Mouse (Mus musculus) kidney, postnatal 25 days (tissue): ENCODE measurements around the gene Rftn1.

ENCODE experiments used
- DNase-seq, 2 experiments: peaks; one replicate each; pipeline ENCODE4 v3.0.0; 2021; ENCODE audit warnings: mixed read lengths in 2 of 2

Rftn1 gene

DNA sequence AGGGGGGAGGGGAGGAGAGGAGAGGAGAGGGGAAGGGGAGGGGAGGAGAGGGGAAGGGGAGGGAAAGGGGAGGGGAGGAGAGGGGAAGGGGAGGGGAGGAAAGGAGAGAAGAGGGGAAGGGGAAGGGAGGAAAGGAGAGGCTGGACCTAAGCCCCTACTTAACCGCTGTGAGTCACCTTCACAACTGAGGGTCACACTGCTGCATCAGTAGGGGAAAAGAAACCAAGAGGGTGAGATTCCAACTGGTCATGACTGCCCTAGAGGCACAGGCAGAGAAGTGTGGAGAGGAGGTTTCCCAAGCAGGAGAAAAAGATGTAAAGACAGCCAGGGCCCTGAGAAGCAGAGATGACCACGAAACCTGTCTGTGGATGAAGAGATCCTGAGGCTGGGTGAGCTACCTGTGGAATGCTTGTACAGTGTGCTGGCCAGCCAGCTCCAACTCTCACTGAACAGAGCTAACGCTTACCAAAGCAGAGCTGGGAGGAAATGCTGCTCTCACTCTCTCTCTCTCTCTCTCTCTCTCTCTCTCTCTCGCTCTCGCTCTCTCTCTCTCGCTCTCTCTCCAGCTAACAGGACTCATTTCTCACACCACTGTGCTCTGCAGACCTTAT, 19.4 kb downstream of the Rftn1 start:
- no peak for DNase-seq

DNA sequence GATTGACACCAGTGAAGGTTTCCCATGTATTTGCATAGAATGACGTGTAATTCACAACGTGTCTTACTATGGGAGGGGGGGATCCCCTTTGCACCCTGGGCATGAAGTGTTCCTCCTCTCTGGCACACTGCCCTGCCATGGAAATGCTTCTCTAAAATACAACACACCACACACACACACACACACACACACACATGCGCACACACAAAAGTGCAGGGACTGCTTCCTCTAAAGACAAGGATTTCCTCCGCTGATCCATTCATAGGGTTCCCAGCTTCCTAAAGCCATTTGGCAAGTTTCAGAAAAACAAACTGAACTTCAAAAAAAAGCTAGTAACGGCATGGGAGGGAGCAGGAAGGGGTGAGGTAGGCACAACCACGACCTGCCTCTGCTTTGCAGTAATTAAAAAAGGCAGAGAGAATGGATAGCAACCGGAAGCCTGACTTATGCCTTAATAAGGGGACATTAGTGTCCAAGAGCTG, 20.5 kb downstream of the Rftn1 start:
- DNase-seq: peak; percentile 81 to 84

DNA sequence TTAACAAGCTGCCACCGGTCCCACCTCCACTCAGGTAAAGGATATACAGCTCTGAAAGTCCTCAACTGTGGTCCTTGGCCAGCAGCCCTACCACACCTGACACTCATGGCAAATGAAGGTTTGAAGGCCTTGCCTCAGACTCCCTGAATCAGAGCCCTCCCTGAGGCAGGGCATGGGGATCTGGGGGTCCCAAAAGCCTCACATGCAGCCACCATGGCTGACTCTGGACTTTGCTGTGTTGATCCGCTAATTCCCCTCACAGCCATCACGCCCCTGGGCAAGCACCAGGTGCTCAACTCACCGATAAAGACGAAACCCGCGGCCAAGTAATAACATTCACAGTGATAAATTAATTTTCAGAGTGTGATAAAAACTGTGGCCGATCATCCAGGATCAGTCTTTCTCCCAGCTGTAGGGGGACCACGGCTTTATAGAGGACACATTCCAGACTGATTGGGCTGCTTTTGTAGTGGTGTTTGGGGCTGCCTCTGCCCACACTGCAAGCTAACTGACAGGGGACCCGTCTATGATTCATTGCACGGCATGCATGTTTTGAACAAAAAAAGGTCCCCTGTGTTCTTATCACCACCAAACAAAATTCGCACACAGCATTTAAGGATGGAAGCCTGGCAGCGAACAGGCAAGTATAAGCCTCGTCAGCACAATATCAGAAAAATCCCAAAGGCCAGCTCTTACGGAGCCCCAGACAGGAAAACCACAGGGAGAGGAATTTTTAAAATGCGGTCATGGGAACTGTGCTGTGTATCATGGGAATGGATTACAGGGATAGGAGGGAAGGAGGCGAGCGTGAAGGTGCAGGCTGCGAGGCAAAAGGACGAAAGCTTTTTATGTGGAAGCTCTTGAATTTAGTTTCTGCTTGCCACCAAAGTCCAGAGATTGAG, 29.3 kb downstream of the Rftn1 start:
- peak in 1 of 2 experiments; percentile 11 for DNase-seq

DNA sequence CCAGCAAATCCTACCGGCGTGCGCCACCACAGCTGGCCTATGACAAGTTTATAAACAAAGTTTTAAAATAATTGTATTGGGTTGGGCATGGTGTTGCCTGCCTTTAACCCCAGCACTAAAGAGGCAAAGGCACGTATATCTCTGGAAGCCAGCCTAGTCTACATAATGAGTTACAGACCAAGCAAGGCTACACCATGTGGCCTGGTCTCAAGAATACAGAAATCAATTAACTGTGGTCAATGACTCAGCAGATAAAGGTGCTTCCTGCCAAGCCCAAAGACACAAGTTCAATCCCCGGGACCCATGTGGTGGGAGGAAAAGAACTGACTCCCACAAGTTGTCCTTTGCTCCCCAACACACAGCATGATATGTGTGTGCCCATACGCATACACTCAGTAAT, 30.1 kb downstream of the Rftn1 start:
- DNase-seq: no peak

DNA sequence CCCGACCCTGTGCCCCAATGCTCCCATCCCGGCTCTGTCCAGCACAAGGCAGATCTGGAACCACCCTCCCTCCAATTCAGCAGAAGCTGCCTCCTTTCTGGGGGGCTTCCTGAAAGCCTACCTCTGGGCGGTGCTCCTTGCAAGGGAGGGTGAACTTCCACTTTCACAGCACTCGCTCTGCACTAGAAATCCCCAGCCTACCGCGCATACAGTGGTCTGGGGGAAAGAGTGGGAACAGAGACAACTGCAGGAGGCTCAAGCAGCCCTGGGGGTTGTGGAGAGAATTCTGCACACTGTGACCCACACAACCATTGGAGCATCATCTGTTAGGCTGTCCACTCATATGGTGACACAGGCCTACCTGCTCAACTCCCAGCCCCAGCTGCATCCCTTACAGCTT, 30.7 kb downstream of the Rftn1 start:
- DNase-seq: no peak

DNA sequence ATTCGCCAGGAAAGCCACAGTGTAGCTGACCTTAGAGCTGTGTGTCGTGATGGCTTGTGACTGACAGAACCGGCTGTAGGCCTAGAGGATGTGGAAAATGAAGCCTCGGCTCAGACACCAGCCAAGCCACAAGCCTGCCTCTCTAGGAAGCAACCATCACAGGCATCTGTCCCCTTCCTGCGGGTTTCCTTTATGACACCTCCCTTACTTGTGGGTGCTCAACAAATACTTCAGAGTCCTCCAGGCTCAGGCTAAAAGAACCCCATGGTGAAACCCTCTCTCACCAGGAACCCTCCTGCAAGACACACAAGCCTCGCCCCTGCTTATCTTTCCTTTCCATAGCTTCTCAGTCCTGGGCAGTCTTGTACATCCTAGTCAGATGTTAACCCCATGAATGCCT, 31.9 kb downstream of the Rftn1 start:
- no peak for DNase-seq

DNA sequence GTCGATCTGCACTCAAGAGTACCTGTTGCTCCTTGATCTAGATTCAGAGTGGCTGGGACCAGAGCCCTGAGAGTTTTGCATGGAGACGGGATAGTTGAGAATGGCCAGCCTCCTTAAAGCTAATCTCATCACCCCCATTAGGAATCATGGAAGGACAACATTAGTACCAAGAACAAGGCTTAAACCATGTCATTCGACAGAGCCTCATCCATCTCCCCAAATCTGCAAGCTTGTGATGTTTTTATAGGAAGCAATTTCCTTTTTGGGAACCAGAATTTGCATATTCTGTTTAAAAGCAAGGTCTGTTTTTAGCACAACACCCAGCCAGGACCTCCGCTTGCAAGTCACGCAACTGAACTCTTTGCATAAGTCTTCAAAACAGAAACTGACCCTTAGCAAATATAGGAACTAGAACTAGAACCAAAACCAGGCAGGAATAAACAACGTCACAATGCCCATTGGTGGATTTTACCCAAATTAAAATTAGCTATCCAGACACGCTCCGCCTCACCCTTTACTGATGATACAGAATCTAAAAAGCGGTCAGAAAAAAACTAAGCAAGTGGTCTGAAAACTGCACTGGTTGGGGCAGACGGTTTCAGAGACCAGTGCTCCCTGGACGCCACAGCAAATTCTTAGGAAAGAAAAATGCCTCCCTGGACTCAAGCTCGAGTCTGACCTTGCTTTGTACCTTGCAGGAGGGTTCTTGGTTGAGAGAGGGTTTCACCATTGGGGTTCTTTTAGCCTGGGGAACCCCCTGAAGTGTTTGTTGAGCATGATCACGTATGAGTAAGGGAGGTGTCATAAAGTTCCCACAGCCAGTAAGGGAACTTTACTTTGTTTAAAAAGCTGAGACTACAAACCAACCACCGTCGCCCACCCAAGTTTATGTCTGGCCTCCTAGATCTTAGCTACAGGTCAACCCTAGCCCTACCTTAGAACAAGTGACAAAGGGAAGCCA, 33.0 kb downstream of the Rftn1 start:
- no peak for DNase-seq

DNA sequence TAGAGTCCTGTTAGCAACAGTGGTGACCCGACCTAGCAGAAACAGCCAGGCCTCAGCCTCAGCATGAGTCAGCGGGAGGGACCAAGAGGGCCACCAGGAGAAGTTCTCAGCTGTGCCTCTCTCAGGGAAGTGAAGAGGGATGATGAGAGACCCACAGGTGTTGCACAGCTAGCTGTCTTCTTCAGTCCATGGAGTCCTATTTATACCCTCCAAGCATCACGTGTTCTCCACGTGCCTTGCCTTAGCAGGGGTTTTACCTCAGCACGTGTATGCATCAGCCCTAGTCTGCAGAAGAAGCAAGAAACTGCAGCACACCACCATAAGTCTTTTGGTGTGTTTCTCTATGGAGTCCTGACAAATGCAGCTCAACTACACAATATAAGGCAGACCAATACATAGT, 38.4 kb downstream of the Rftn1 start:
- no peak for DNase-seq

DNA sequence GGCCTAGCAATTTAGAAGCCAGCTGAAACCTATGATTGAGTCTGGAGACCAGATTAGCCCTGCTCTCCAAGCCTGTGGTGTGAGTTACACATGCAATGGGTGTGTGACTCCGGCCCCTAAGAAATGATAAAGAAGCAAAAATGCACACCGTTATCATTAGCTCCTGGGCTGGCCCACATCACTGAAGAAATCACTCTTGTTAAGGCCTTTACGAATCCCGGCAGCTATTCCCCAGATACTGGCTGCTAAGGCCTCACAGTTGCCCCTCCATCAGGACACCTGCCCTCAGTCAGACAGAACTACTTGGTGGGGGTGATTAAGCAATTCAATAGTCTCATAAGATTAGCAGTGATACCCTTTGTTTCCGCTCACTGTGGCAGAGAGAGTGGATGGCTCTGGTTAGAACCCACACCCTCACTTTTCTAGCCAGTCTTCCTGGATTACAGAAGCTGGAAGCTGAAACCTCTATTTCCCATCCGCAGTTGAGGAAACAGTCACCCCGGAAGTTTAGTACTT, 39.2 kb downstream of the Rftn1 start:
- no peak for DNase-seq

DNA sequence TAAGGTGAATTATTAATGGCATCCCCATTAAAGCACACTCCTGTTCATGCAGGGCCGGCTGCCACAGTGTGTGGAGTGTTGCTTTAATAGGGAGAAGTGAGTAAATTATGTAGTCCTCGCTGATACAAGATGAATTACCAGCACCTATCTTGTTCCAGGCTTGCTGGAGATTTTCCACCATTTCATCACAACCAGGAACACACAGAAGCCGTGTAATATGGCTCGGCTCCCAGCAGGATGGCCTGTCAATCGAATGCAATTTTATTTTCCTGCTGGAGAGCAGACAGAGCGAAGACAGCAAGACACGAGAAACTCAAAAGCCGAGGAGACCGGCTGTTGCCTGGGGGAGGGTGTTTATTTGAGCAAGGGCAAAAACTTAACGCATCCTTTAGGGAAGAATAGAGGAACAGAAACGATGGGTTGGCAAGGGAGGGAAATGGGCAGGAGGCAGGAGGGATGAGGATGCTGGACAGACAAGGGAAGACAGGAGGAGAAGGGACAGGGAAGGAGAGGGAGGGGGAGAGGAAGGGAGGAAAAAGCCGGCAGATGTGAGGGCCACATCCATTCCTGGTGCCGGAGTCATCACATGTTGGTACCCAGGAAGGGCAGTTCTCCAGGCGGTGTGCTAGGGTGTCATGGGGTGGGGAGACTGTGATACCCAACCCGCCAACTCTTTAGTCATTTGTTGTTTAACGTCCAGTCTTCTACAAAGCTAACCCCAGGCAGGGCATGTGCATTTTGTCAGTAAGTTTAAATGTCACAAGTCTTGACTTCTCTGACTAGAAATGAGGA, 39.9 kb downstream of the Rftn1 start:
- DNase-seq: no peak

DNA sequence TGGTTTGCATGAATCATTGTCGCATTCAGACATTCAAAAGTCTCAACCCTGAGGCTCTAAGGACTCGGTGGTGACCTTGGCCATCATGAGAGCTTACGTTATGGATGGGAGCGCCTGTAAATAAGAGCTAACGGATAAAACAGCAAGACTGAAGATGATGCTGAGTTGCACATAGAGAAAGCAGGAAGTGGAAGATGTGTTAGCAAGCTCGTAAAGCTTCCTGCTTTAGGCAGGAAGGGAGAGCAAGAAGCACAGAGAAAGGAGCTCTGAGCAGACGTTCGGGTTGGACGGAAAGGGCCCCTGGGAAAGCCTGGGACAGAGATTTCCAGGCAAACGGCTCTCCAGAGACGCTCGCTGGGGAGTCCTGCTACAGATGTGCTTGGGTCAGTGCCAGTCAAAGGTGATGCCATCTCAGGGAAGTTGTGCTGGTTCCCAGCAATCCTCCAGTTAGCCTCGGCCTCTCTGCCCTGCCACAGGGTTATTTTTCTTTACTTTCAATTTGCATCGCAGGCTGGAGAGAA, 40.7 kb downstream of the Rftn1 start:
- DNase-seq: no peak

DNA sequence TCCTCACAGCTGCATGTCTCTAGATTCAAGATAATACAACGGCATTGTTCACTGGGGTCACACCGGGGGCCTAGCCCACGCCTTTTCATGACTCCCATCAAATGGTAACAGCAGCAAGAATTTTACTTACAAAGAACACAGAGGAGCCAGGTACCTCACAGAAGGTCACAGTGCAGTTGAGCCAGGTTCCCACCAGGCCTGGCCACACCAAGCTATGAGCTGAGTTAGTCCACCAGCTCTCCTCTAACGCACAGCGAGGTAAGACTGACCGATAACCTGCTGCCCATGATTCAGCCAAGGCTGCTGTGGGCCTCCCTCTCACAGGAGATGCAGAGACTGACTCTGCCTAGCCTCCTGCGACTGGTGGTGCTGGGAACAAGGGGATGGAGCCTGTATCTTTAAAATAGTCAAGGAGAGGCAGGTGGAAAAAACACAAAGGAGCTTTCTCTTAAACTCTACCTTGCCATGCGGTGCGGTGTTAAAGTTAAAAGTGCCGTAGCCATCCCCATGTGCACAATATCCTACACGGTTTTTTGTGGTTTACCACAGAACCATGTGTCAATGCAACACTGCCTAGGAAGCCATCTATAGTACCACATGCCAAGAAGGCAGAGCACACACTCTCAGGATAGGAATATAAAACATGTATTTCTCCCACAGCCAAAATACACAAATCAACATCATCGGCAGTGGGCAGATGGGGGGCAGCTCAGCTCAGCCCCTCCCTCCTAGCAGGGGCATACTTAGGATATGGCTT, 42.5 kb downstream of the Rftn1 start:
- DNase-seq: no peak

DNA sequence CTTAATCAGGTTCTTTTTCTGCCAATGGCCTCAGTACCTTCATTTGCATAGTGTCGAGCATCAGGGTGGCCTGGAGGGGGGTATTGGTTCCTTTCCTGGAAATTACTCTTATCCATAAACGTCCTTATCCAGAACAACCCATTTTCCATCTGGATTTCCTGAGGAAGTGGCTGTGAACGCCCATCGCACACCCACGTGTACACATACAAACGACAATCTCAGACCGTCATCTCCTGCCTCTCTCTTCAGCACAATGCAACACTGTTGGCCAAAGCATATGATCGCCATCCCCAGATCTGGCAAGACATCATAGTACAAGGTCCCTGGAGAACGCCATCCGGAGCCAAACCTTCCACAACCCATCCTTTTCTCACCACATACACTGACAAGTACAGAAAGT, 47.1 kb downstream of the Rftn1 start:
- DNase-seq: peak; percentile 18 to 62

DNA sequence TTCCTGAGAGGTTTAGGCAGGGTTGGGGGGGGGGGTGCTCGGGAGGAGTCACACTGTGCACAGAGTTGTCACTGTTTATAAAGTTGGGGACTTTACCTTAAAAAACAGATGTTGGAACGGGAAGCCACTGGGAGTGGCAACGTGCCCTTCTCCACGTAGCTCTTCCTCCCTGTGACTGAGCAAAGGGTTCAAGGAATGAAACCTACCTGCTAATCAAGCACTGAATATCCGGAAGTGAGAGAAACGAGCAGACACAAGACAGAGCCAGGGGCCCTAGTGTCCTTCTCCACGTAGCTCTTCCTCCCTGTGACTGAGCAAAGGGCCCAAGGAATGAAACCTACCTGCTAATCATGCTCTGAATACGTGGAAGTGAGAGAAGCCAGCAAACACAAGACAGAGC, 47.9 kb downstream of the Rftn1 start:
- no peak for DNase-seq

DNA sequence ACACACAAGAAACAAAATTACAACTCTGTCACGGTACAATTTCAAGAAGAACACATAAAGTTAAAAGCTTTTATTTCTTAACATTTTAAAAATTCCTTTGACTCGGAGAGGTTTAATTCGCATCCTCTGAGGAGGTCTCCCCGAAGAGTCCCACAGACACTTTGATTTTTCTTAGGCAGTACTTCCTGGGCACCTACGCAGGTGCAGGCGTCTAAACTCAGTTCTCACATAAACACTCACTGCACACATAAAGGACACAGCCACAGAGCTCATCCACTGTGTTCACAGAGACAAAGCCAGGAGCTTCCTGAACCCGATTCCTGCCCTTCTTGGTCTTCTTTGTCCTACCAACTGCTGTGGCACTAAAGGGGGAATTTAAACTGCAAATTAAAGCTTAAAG, 48.3 kb downstream of the Rftn1 start:
- DNase-seq: no peak

DNA sequence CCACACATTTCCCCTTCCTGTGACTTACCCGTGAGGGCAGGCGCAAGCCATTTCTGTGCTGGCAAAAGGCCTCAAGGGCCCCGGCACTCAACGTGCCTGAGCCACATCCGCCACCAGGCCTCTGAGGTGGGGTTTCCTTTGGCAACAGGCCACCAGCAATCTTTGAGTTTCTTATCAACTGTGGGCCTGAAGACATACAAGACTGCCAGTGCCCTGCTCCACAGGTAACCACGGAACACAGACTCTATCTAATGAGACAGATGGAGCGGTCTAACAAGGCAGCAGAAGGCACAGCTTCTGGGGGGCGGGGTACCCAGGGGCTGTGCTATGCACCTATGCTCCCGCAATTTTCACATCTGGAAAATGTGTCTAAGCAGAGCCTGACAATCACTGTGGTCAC, 54.4 kb downstream of the Rftn1 start:
- DNase-seq: peak; percentile 74 to 85

DNA sequence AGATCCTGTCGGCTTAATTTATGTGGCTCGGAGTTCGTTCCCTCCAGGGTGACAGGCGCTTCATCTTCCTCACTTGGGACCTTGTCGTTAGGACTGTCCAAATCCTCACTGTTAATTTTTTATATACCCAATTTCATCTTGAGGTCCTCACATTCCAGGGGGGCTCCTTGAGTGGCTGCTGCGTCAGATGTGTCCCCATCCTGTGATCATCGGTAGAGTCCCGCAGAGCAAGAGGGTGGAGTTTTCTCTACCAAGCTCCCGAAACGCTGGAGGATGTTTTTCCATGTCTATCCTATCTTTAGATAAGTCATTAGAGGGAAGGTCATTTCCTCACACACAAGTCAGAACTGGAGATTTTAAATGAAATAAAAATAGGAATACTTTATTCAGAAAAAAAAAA, 55.0 kb downstream of the Rftn1 start:
- no peak for DNase-seq

DNA sequence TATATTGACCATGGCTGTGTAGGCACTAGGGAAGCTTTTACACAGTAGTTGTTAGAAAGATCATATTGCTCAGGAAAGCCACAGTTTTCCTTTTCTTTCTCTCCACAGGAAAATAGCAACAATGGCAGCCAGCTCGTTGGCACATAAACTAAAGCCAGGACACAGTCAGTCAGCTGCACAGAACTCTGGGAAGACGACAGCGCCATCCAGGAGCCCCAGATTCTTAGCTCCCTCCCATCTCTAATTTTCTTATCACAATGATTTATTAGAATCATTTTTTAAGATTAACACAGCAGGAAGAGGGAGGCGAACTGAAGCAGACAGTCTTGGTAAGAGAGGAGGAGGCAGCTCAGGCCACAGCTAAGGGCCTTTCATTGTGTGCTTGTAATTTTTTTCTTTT, 58.8 kb downstream of the Rftn1 start:
- DNase-seq: peak; percentile 34 to 50

DNA sequence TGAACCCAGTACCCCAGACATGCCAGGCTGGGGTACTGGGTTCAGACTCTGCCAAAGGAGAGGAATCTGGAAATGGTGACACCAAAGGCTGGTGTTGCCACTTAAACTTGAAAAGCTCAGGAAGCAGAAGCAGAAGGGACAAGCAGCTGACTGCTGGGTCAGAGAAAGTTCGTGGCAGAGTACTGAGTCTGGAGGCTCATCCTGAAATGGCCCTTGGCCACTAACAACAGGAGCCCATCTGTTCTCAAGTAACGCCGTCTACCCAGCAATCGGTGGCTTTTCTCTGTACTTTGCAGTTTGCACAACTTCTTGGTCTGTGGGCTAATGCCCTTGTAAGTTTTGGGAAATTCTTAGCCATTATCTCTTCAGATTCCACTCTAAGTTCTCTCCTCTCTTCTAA, 60.1 kb downstream of the Rftn1 start:
- DNase-seq: no peak

DNA sequence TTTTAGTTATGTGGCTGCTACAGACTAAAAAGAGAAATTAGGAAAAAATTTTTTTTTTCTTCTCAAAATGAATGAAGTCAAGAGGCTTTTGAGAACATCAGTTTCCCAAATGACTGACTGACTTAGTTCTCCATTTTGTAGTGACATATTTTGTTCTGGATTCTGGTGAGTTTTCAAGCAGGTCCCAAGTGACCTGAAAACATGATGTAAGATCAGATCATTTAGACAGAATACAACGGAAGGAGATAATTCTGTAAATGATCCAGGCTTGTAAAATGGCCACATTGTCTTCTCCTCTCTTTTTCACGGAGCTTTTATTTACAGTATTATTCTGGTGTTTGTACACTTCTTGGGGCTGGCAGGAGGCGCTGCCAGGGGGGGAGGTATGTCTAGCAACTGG, 62.1 kb downstream of the Rftn1 start:
- no peak for DNase-seq
